Mouse (Mus musculus): ENCODE data around the gene Adra2b.

GRCm38 (mm10) chr2:127335078-127335541 lies 27.9 kb upstream of the Adra2b start:
- TF ChIP-seq CTCF (IDR thresholded peaks at IDR 0.05; ENCODE audit: low read depth) (no peak), EP300 (IDR thresholded peaks at IDR 0.05; ENCODE audit: low read depth) (no peak)

All from liver, postnatal 0 days (tissue).